Mouse (Mus musculus) heart, postnatal 0 days (tissue): ENCODE measurements around the gene Ccdc9.

Source experiments
- CTCF ChIP-seq: IDR thresholded peaks from 2 replicates; pipeline ENCODE4 v1.5.1; 2016; ENCODE audit warnings: antibody characterized with exemption, control low read depth, low read depth
- EP300 ChIP-seq: IDR thresholded peaks from 2 replicates; pipeline ENCODE4 v1.6.1; 2016; ENCODE audit warnings: antibody characterized with exemption, low read depth

GRCm38 (mm10) chr7:16315222-16315759 lies 28.7 kb upstream of the Ccdc9 start:
- TF ChIP-seq CTCF (no peak), EP300 (no peak)
